Mouse (Mus musculus) c-Kit-positive CD71-negative TER-119-negative erythroid progenitor cells, embryonic 14.5 days (primary cell): ENCODE data around the gene Stard3nl.
"Not testable (repeated sequence)": the region's sequence is repeated elsewhere in the genome, so short reads cannot be mapped to it uniquely, and the experiment has no call there.

Experiments
- DNase-seq: peaks from one replicate; pipeline ENCODE4 v3.0.0-alpha.2; 2013; ENCODE audit warnings: low read depth

The Stard3nl gene

GRCm38 (mm10) chr13:19385226-19385625 is 10.4 kb downstream of the Stard3nl start:
- no peak for DNase-seq

- no peak for DNase-seq
Observed at GRCm38 (mm10) chr13:19381112-19381828, 14.3 kb downstream of the Stard3nl start.

- DNase-seq = no peak
Observed at GRCm38 (mm10) chr13:19379313-19379712, 16.3 kb downstream of the Stard3nl start.

DNA sequence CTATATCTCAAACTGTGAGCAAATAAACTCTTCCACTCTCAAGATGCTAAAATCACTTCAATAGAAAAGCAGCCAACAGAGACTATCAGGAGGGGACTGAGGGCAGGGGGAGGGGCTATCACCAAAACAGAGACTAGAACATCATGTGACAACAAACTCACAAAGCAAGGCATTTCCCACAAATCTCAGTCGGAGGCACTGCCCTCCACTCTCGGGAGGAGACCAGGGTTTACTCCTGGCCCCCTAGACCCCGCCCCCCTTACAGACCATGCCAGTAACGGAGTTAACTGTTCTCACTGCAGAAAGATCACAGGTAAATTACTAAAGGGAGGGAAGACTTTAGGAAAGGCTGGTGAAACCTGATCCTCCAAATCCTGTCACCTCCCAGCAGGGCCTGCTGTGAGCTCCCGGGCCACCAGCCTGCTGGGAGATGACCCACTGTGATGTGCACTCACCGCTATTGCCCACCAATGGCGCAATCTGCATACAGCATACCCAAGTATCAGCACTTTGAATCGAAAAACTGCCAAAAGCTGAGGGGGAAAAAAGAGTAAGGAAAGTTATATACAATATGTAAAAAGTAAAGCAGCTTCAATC is 23.4 kb downstream of the Stard3nl start:
- DNase-seq = no peak

DNA sequence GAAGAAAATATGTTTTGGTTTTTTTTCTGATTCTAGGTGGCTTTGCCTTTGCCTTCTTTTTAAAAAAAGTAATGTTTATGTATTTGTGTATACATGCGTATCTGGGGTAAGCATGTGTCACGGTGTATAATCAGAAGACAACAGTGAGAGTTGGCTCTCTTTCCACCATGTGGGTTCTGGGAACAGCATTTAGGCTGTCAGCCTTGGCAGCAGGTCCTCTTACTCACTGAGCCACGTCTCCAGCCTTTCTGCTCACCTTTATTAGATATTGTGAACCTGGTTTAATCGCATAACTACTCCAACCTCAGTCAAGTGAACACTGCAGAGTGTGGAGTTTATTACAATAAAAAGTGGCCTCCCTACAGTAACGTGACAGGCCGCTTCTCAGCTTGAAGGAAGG is 26.8 kb downstream of the Stard3nl start:
- no peak for DNase-seq

- DNase-seq = no peak
Observed at GRCm38 (mm10) chr13:19367536-19367935, 28.1 kb downstream of the Stard3nl start.

- no peak for DNase-seq
Observed at GRCm38 (mm10) chr13:19366866-19367265, 28.7 kb downstream of the Stard3nl start.

- peak; percentile 60 for DNase-seq
Observed at GRCm38 (mm10) chr13:19365596-19365995, 30.0 kb downstream of the Stard3nl start.

DNA sequence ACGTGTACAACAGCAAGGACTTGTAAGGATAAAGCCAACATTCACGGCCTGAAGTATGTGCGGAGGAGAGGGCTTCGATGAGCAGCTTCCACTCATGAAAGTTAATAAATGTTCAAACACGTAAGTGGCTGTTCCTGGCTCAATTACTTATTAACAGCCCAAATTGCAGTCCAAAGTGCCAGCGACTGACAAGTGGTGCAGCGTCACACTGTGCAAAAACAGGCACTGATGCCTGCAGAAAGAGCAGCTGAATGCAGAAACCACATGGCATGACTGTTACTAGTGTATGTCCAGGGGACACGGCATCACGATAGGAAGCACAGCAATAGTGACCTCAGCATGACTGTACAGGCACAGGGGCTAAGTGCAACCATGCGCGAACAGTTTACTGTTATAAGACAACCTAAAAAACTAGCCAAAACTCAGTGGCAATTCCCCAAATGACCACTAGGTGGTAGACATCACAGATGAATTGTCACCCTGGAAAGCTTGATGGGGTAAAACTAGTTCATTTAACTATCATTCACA is 31.3 kb downstream of the Stard3nl start:
- DNase-seq = peak; percentile 57

DNA sequence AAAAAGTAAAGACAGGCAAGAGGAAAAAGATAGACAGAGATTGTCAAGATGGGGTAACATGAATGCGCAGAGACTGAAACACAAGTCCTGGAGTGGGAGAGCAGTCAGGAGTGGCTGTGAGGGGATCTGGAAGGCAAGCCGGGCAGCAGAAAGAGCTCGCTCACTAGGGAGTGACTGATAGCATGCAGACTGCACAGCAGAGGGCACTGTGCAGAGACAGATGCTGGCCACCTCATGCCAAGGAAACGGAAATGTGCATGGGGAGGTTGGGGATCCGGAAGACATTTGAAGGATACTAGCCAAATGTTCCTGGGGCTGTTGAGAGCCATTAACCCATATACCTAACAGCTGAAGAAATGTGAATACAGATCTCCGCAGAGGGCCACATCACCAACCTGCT is 33.2 kb downstream of the Stard3nl start:
- no peak for DNase-seq

GRCm38 (mm10) chr13:19358027-19358426 is 37.6 kb downstream of the Stard3nl start:
- DNase-seq = no peak

GRCm38 (mm10) chr13:19357301-19357700 is 38.3 kb downstream of the Stard3nl start:
- no peak for DNase-seq

- no peak for DNase-seq
Observed at GRCm38 (mm10) chr13:19356720-19357119, 38.9 kb downstream of the Stard3nl start.

- DNase-seq = no peak
Observed at GRCm38 (mm10) chr13:19356120-19356519, 39.5 kb downstream of the Stard3nl start.

DNA sequence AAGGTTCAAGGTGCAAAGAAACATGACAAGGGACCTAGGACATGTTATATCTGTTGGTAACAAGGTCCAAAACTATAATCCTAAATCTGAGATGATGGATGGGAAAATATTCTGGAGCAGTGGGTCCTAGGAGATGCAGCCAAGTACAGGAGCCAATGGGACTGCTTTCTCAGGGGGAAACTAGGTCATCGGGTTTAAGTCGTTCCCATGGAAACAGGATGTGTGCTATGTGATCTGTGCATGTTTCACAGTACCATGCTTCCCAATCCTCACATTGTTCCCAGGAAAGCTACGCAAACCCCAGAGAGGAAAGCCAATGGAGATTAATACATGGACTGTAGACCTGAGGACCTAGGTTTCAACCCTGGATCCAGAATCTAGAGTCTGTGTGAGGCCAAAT is 42.8 kb downstream of the Stard3nl start:
- DNase-seq = no peak

DNA sequence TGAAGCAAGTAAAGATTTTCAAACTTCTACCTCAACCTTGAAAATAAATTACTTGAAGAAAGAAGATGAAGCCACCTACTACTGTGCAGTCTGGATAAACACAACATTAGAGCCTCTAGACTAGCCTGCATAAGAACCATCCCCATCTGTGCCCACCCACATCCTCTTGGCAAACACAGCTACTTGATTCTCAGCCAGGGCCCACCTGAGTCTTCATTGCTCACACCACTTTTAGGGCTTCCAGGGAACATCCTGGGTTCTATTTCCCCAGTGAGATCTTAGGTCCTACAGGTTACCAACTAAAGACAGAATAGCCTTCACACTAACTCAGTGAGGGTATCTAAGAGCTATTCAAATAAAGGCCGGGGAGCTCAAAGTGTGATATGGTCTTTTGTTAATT is 55.2 kb downstream of the Stard3nl start:
- DNase-seq = not testable (repeated sequence)

DNA sequence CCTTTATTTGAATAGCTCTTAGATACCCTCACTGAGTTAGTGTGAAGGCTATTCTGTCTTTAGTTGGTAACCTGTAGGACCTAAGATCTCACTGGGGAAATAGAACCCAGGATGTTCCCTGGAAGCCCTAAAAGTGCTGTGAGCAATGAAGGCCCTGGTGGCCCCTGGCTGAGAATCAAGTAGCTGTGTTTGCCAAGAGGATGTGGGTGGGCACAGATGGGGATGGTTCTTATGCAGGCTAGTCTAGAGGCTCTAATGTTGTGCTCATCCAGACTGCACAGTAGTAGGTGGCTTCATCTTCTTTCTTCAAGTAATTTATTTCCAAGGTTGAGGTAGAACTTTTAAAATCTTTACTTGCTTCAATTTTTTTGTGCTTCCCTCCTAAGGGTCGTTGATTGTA is 59.3 kb downstream of the Stard3nl start:
- not testable (repeated sequence) for DNase-seq
